Mouse (Mus musculus) urinary bladder, adult 18-20 months (tissue): ENCODE measurements around the gene Camsap2.

Source experiments
- DNase-seq, 2 experiments: peaks; one replicate each; pipeline ENCODE4 v3.0.0; 2022; ENCODE audit warnings: low spot score in 2 of 2, mixed read lengths in 2 of 2

Gene Camsap2

GRCm38 (mm10) chr1:136259543-136259892 lies 86.4 kb downstream of the Camsap2 start:
- DNase-seq: no peak

- DNase-seq: no peak
Observed at GRCm38 (mm10) chr1:136258495-136258894, 87.4 kb downstream of the Camsap2 start.

- DNase-seq: no peak
Observed at GRCm38 (mm10) chr1:136255657-136256056, 90.2 kb downstream of the Camsap2 start.

DNA sequence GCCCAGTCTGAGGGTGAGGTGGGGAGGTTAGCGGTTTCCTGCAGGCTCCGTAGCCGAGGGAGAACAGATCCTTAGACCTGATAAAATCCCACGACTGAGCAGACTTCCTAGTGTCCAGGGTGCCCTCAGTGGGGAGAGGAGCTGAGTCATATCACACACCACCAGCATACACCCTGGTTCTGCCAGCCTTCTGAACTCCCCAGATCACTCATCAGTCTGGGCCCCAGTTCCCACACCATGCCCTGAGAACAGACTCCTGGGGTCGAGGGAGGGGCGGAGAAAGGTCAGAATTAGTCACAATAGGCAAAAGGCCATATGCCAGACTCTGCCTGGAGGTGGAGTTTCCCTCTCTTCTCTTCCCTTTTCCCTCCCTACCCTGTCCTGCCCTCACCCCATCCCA lies 90.7 kb downstream of the Camsap2 start:
- DNase-seq: no peak

GRCm38 (mm10) chr1:136254503-136255065 lies 91.3 kb downstream of the Camsap2 start:
- DNase-seq: no peak

DNA sequence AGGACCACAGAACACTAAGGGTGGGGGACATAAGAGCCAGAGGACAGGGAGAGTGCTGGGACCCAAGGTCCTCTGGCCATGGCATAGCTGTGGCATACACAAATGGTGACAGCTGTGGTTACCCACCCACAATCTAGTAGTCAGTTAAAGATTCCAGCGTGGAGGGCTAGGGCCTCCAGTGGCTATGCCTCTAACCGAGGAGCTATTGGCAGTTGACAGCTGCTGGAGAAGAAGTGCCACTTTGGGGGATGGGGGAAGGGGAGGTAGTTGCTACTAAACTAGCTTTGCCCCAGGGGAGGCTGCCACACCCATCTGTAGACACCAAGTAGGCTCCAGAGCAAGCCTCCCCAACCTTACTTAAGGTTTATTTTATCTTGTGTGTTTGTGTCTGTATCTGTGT lies 92.4 kb downstream of the Camsap2 start:
- no peak for DNase-seq

DNA sequence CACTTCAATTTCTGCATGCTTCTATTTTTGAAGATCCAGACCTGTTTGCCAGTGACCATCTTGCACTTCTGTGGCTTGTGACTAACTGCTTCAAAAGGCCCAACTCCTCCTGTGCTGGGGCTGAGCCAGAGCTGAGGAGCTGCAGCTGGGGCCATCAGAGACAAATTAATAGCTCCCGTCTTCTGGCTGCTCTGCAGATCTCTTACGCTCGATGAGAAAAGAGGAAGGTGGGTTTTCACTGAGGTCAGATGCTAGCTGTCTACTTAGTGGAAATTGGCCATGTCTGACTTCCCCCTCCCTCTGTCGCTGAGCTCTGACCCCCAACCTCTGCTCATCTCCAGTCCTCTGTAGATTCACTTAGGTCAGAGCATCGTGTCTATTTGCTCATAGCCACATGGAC lies 96.2 kb downstream of the Camsap2 start:
- no peak for DNase-seq

GRCm38 (mm10) chr1:136247393-136247792 lies 98.5 kb downstream of the Camsap2 start:
- peak in 1 of 2 experiments; percentile 69 for DNase-seq

DNA sequence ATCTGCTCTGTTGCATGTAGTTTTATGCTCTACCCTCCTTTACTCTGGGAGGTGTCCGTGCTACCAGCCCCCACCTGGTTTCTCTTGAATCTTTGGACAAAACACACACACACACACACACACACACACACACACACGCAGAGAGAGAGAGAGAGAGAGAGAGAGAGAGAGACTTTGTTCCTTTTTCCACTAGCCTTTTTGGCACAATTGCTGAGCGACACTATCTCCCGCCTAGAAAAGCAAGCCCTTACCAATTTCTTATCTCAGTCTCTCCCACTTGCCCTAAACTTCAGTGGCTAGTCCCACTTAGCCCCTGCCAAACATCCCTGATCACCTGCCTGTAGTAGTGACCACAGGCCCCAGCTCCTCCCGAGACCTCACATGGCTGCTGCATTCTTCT lies 101.4 kb downstream of the Camsap2 start:
- no peak for DNase-seq

DNA sequence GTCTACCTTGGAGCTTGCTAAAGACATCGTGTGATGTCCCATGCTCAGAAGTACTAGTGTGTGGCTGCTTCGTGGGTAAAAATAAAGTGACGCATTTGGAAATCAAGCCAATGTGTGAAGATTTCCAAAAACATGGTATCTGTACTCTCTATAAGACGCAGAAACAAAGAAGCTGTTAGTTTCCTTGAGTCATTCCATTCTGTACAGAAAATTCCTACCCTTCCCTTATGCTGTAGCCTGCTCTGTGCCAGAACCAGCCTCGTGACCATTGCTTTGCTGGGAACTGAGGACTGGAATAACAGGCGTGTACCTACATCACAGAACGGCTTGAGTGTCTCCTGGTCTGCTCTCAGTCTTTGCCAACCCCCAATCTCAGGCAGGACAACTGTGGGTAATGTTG lies 104.1 kb downstream of the Camsap2 start:
- DNase-seq: no peak

DNA sequence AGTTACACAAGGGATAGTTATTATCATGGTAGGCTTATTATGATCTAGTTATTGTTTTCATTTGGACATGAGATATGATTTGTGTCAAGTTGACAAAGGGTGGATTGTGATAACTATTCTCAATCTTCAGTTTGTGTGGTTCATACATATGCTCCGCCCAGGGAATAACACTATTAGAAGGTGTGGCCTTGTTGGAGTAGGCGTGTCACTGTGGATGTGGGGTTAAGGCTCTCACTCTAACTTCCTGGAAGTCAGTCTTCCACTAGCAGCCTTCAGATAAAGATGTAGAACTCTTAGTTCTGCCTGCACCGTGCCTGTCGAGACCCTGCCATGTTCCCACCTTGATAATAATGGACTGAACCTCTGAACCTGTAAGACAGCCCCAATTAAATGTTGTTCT lies 107.4 kb downstream of the Camsap2 start:
- no peak for DNase-seq

DNA sequence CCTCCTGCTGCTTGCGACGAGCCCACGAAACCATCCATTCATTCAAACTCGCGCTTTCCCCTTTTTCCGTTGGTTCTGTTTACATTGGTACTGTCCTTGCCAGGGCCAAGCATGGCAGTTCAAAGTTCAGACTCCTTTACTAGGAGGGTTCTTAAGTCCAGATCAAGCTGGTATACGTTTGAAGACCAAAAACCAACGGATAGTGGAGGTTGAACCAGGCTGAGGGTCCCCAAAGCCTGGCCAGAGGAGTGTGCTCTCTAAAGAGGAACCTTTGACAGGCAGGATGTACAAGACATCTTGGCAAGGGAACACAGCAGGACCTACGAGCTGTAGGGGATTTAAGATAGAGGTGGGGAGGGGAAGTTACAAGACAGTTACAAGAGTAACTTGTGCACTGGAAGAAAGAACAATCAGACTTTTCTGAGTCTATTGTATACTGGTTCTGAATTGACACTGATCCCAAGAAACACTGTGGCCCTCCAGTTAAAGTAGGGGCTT lies 111.3 kb downstream of the Camsap2 start:
- DNase-seq: no peak

- peak in 1 of 2 experiments; percentile 63 for DNase-seq
Observed at GRCm38 (mm10) chr1:136233892-136234594, 111.9 kb downstream of the Camsap2 start, which contains the start of gene Inava. Gene Inava (minus strand): TSS chr1:136234264.

DNA sequence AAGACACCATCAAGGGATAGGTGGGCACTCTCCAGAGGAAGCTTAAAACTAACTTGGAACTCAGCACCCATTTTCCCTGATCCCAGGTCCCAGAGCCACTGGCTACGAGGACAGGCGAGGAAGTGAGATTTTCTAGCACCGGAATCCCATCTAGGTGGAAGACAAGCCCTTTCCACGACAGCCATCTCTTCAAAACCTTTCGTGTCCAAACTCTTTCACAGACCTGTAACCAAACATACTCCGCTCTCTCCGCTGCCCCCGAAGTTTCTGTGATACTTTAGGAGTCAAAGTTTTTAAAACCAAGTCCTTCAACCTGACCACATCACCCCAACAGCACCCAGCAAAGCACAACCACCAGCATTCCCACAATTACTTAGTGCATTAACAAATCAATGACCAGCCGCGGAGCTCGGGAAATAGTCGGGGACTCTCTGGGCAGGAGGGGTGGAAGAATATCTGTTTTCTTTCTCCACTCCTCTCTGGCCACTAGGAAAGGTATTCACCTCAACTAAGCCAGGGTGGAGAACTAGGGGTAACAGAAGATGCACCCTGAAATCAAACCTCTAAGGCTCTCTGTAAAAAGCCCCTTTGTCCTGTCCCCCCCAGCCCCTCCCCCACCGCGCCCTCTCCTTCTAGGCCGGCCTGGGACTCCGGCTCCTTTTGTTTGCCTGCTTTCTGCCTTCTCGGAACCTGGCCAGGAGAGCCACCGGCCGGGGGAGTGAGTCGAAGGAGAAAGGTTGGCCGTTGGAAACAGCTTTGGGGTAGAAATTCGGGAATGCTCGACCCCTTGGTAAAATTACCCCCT lies 112.7 kb downstream of the Camsap2 start:
- DNase-seq: no peak

DNA sequence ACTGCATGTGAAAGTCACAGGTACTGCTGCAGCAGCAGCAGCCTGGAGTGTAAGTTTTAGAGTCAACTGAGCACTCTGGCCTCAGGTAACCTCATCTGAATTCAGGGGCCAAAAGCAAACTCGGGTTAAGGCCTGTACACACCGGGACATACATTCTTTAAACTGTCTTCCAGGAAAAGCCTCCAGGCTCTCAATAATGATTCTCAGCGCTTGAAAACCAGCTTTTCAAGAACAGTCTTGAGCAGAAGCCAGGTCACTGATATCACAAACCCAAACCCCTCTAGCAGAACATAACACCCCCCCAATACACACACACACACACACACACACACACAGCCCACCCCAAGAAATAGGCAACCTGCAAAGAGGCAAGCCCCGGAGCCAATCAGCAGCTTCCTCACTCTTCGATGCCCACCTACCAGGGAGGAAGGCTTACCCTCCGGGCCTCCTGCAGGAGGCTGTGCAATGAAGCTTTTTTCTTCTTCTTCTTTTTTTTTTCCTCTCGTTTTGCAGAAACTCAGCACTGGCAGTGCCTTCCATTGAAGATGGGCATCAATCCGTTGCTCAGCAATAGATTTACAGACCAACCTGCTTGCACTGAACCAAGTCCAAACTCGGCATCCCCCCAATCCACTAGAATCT lies 113.5 kb downstream of the Camsap2 start:
- no peak for DNase-seq

DNA sequence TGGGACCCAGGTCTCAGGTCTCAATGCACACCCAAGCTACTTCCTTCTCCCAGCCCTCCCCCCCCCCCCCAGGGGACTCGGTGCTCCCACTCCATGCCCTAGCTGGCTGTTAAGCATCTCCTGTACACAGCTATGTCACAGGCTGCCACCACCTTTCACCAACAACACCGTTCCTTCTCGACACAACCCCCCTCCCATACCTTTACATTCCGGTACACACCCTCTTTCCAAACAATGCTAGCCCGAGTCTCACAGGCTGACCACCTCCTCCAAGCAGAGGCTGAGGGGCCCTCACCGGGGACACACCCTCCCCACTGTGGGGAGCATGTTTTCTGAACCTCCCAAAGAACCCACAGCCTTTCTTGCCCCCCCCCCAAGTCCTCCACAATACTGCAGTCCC lies 114.3 kb downstream of the Camsap2 start:
- peak in 1 of 2 experiments; percentile 62 for DNase-seq

- peak; percentile 67 to 80 for DNase-seq
Observed at GRCm38 (mm10) chr1:136230201-136230600, 115.7 kb downstream of the Camsap2 start.

GRCm38 (mm10) chr1:136229040-136229373 lies 116.9 kb downstream of the Camsap2 start:
- no peak for DNase-seq

GRCm38 (mm10) chr1:136228328-136229039 lies 117.4 kb downstream of the Camsap2 start:
- DNase-seq: peak in 1 of 2 experiments; percentile 41

DNA sequence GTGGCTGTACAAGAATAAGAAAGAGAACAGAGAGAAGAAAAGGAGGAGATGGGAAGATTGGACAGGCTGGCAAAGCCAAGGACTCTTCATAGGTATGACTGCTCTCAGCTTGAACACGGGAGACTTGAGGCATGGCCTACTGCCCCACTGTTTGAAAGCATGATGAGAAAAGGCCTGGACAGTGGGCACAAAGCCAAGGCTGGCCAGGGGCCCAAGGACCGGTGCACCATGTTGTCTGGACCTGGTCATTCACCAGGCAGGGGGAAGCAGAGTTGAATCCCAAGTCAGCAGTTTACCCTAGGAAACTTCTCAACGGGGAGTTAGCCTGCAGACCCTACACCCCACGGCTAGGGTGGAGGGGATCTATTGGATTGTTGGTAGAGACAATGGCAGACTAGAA lies 118.0 kb downstream of the Camsap2 start:
- no peak for DNase-seq

- no peak for DNase-seq
Observed at GRCm38 (mm10) chr1:136226626-136227025, 119.3 kb downstream of the Camsap2 start.

DNA sequence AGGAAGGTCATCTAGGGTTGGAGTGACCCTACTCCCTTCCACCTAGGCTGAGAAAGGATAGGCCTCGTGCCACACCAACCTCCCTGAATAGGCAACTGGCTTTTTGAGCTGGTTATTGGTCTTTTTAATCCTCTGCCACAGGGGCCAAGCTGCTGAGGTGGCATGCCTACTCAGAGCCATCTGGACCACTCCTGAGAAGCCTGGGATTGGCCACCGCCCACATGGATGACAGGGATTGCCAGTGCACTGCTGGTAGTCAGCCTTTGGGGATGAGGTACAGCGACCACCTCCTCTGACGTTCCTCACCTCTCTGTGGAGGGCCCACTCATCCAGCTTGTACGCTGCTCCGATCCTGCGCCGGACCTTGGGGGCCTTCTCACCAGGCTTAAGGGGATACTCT lies 120.1 kb downstream of the Camsap2 start:
- no peak for DNase-seq
